Mouse (Mus musculus) retina, postnatal 1 day (tissue): ENCODE measurements at regions not wholly inside any gene's neighbourhood (a gene's known extent, or its start where the extent isn't known, plus 50 kb on each side); places are given as distances from the start of the nearest gene placed in this dataset.

Source experiments
- DNase-seq: peaks from one replicate; pipeline ENCODE4 v3.0.0-alpha.2; 2012

GRCm38 (mm10) chr4:72328282-72329025 lies 127.7 kb upstream of the Tle1 start:
- peak; percentile 9 for DNase-seq

GRCm38 (mm10) chr4:72324913-72325312 lies 124.2 kb upstream of the Tle1 start:
- DNase-seq = no peak

- DNase-seq = no peak
Observed at GRCm38 (mm10) chr4:72285112-72285675, 84.5 kb upstream of the Tle1 start.

- DNase-seq = no peak
Observed at GRCm38 (mm10) chr4:72250531-72250930, 49.8 kb upstream of the Tle1 start.
